Mouse (Mus musculus) cerebellum, adult 2 months (tissue): ENCODE results near the gene Ttc38. TPM values are rescaled to one million over a fixed set of nuclear protein-coding genes. Genes with fewer than 3 reads are reported as not detected.
A peak's percentile ranks its signal among the peaks of the same experiment; 100 is the strongest.

Experiments used
- DNase-seq, 2 experiments: peaks; one replicate each; pipeline ENCODE4 v3.0.0; 2021
- H3K27ac ChIP-seq: fragments of 200-500 bp; 2 replicates; pipeline ENCODE4 v1.5.1; 2012; ENCODE audit warnings: low read length, control low read depth, inconsistent platforms; ENCODE audit not compliant: insufficient read depth
- H3K27me3 ChIP-seq: fragments of 200-500 bp; 2 replicates; pipeline ENCODE4 v1.6.1; 2012; ENCODE audit warnings: inconsistent platforms, mild to moderate bottlenecking, low read length, moderate library complexity; ENCODE audit not compliant: control insufficient read depth, insufficient read depth
- H3K4me1 ChIP-seq: fragments of 200-500 bp; 2 replicates; pipeline ENCODE4 v1.6.1; 2011; ENCODE audit warnings: low read length; ENCODE audit not compliant: control insufficient read depth, insufficient read depth
- H3K4me3 ChIP-seq: fragments of 200-500 bp; replicated peaks from 2 replicates; pipeline ENCODE3; 2011; ENCODE audit warnings: mild to moderate bottlenecking, low read depth, low read length, control low read depth; ENCODE audit not compliant: insufficient read depth
- CTCF ChIP-seq: fragments of 200-500 bp; IDR thresholded peaks from 2 replicates; pipeline ENCODE4 v1.5.1; 2011; ENCODE audit warnings: low read depth, mild to moderate bottlenecking, control low read depth, low read length, moderate library complexity, borderline replicate concordance; ENCODE audit not compliant: insufficient read depth
- POLR2A ChIP-seq: fragments of 200-500 bp; IDR thresholded peaks from 2 replicates; pipeline ENCODE4 v1.6.1; 2011; ENCODE audit warnings: low read length, control low read depth, borderline replicate concordance; ENCODE audit not compliant: insufficient read depth
- WGBS: fragments of 180-500 bp; shearing (Covaris S2); methylation state at CpG from one replicate; pipeline ENCODE4 v1.1.7; 2018; 5-methylcytosine and 5-hydroxymethylcytosine counted together
- polyA plus RNA-seq: library from polyadenylated mRNA; depleted of rRNA; stranded (reverse); fragments of >200 nt; gene quantifications from 2 replicates; pipeline ENCODE4 v1.2.3, GENCODE M21; 2012; rRNA removed

Gene Ttc38
- 5.1 and 6.1 TPM in 2 replicates for polyA plus RNA-seq

DNA sequence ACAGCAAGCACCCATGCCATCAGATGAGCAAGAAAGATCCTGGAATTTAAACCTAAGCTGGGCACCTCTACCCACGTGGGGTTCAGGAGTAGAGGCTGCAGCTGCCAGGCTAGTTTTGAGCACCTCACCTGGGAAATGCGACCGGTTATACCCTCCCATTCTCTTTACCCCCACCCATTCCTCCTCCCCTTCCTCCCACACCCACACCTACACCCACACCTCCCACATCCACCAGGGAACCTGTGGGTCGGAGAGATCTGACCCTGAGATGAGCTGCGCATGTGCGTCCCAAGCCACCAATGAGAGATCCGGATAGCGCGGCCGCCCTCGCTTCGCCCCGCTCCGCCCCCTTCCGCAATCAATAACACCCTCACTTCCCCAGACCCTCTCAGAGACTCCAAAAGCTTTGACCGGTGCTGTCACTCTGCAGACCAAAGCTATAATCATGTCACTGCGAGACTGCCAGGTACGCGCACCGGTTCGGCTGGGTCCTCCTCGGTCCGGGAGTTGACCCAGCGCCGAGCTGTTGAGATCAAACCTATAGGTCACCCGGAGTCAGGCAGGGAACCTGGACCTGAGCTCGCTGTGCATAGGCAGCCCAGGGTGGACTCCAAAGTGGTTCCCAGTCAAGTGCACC, at the start of gene Ttc38:
Gene Ttc38 (plus strand): TSS at position 353 of the 637 bp plus-strand sequence.
- Histone ChIP-seq H3K4me3 (peak within 1 kb of the TSS; percentile 94), H3K27me3 (no peaks in the 10 kb centered on the region), H3K4me1 (peaks cover 3% of the 10 kb centered on the region), H3K27ac (peak within 1 kb of the TSS; percentile 66)
- WGBS = 1% methylated on average over 27 of the region's 27 CpGs
- peak; percentile 87; the same call in 1 of the 2 replicates for TF ChIP-seq POLR2A
- no peak for TF ChIP-seq CTCF
- DNase-seq = peak; percentile 89

DNA sequence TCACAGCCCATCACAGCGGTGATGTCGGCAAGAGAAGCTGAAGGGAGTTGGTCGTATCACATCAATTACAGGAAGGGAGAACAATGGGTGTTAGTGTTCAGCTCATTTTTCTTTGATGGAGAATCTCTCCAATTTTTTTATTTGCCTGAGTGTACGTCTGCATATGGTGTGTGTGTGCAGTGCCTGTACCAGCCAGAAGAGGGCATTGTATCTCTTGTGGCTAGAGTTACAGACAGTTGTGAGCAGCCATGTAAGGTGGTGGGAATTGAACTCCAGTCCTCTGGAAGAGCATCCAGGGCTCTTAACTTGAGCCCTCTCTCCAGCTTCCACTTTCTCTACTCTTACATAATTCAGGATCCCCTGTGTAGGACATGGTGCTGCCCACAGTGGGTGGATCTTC, 49.0 kb upstream of the Ttc38 start:
- Histone ChIP-seq H3K4me1 (no peaks in the 10 kb centered on the region), H3K4me3 (no peak overlapping the region), H3K27ac (no peak overlapping the region), H3K27me3 (no peaks in the 10 kb centered on the region)
- WGBS = 92% methylated on average over 4 of the region's 4 CpGs
- TF ChIP-seq CTCF = no peak
- TF ChIP-seq POLR2A = no peak
- DNase-seq = no peak

DNA sequence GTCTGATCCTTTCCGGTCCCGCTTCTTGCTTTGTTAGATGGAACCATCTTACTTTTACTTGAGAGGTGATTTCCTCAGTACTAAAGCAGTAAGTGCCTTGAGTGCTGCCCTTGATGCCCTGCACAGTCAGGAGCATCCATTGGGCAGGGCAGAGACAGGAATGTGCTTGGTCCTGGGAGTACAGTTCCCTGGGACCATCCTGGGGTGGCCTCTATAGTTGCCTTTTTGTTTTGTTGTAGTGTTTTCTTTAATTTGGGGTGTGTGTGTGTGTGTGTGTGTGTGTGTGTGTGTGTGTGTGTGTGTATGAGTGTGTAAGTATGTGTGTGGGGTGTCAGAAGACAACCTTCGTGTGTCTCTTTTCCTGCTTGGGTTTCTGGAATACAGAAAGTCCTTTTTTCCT, 47.8 kb upstream of the Ttc38 start:
- WGBS = 96% methylated on average over 3 of the region's 3 CpGs
- H3K27me3 ChIP-seq = no peaks in the 10 kb centered on the region
- no peak for DNase-seq

DNA sequence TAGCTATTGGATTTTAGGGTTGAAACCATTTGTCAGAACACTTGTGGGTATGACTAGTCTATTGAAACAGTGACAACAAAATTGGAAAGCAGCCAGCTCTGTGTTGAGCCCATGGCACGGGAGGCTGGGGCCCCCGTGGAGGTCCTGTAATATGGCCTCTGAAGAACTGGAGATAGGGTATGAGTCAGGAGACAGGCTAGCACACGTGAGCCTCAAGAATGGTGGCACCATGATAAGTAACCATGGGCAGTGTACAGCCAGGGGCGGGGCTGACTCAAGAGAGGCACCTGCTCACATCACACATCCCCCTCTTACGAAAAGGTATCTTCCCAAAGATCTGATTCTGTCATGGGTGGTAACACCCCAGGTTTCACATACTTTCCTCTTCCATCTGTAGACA, 45.4 kb upstream of the Ttc38 start:
- Histone ChIP-seq H3K27me3 (no peaks in the 10 kb centered on the region), H3K27ac (no peak overlapping the region), H3K4me3 (no peak overlapping the region), H3K4me1 (no peaks in the 10 kb centered on the region)
- no peak for DNase-seq
- WGBS = 44% methylated on average over 5 of the region's 5 CpGs
- no peak for TF ChIP-seq POLR2A
- no peak for TF ChIP-seq CTCF

More for the DNA sequence above, 47.8 kb upstream of the Ttc38 start:
- H3K27ac ChIP-seq = no peak overlapping the region
- H3K4me1 ChIP-seq = no peaks in the 10 kb centered on the region
- TF ChIP-seq POLR2A (no peak), CTCF (no peak)
- no peak overlapping the region for H3K4me3 ChIP-seq

DNA sequence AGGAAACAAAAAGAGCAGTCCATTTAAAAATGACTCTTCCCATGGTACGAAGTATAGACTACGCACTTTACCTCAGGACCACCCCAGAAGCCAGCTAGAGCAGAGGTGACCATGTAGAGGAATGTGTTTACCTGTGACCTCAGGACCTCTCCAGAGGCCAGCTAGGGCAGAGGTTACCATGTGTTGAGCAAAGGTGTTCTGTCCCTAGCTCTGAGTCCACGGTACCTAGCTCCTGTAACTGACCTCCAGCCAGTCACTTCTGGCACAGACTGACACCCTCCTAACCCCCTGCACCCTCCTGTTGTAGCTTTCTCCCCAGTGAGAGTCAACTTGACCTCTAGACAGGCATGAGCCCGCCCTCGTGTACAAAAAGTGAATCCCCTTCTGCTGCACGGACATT, 44.6 kb upstream of the Ttc38 start:
- DNase-seq = no peak
- Histone ChIP-seq H3K27ac (no peak overlapping the region), H3K4me3 (no peak overlapping the region), H3K27me3 (no peaks in the 10 kb centered on the region), H3K4me1 (no peaks in the 10 kb centered on the region)
- 92% methylated on average over 6 of the region's 6 CpGs for WGBS
- TF ChIP-seq POLR2A = no peak
- TF ChIP-seq CTCF = no peak

DNA sequence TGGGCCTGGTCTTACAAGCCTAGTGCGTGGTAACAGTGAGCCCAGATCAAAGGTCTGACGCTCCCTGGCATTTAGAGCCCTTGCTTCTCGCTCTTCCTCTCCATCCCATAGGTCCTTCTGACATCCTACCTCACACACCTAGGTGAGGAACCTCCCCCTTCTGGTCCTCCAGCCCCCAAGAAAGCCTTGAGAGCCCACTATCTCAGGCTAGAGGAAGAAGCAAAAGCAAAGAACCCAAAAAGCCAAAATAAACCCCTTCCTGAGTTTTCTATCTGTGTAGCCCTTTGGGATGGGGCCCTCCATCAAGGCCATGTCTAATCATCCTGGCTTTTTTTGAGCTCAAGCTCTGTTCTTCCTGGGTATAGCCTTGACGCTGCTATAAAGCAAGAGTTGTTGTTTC, 44.1 kb upstream of the Ttc38 start:
- DNase-seq = no peak
- WGBS = 94% methylated on average over 4 of the region's 4 CpGs
- Histone ChIP-seq H3K4me1 (no peaks in the 10 kb centered on the region), H3K4me3 (no peak overlapping the region), H3K27ac (no peak overlapping the region), H3K27me3 (no peaks in the 10 kb centered on the region)
- TF ChIP-seq POLR2A (no peak), CTCF (no peak)

DNA sequence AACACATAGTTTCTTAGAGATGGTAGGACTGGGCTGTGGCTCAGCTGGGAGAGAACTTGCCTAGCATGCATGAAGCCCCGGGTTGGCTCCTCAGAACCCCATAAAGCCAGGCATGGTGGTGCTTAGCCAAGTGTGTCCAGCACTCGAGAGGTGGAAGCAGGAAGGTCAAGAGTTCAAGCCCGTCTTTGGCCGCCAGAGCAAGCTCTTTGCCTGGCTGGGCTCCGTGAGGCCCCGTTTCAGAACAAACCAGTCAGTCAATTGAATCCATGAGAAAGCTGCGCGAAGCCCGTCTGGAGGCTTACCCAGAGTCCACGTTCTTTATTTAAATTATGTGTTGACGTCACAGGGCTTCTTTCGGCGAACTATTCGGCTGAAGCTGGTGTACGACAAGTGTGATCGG, 43.5 kb upstream of the Ttc38 start:
- TF ChIP-seq CTCF = no peak
- no peak for TF ChIP-seq POLR2A
- WGBS = 68% methylated on average over 16 of the region's 16 CpGs
- Histone ChIP-seq H3K27me3 (no peaks in the 10 kb centered on the region), H3K4me1 (no peaks in the 10 kb centered on the region), H3K4me3 (no peak overlapping the region), H3K27ac (no peak overlapping the region)
- no peak for DNase-seq

DNA sequence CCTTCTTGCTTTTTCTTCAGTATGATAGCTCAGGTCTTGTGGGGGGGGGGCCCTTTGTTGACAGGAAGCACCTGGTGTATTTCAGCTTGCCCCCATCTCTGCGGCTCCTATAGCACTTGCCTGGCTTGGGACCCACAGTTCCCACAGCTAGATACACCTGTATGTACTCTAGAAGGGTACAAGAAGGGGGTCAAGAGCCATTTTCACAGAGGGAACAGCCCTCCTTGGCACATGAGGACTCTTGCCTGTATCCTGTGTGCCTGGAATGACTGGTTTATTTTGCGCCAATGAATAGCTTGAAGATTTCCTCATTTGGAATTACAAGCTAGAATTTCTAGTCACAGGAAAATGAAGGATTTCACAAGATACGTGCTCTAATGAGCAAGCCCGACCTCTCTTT, 40.7 kb upstream of the Ttc38 start:
- Histone ChIP-seq H3K27ac (no peak overlapping the region), H3K4me1 (no peaks in the 10 kb centered on the region), H3K4me3 (no peak overlapping the region), H3K27me3 (no peaks in the 10 kb centered on the region)
- no peak for DNase-seq
- WGBS = 91% methylated on average over 4 of the region's 4 CpGs
- no peak for TF ChIP-seq POLR2A
- TF ChIP-seq CTCF = no peak

DNA sequence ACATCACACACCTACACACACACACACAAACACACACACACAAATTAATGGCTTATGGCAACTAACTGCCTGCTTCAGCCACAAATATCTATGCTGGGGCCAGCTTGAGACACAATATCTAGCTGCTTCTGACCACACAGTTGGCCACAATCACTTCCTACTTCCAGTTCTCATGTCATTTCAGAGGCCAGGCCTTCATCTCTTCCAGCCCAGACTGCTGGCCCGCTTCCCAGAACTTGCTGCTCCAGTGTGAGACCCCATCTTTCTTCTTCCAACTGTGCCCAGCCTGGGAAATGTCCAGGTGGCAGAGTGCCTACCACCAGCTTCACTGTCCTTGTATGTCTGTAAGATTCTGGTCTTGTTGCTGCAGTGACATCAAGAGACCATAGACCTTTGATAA, 39.3 kb upstream of the Ttc38 start:
- DNase-seq = peak; percentile 29 to 36
- no peaks in the 10 kb centered on the region for H3K4me1 ChIP-seq
- H3K4me3 ChIP-seq = no peak overlapping the region
- H3K27ac ChIP-seq = no peak overlapping the region
- H3K27me3 ChIP-seq = no peaks in the 10 kb centered on the region
- TF ChIP-seq CTCF (no peak), POLR2A (no peak)
- WGBS = 11% methylated on average over 1 of the region's 1 CpGs
